Mouse (Mus musculus): Measurements from ENCODE around the gene Tspan7. TPM values are rescaled to one million over a fixed set of nuclear protein-coding genes. Genes with fewer than 3 reads are reported as not detected.

The Tspan7 gene
- total and polyA plus RNA-seq, 3 experiments = not detected

DNA sequence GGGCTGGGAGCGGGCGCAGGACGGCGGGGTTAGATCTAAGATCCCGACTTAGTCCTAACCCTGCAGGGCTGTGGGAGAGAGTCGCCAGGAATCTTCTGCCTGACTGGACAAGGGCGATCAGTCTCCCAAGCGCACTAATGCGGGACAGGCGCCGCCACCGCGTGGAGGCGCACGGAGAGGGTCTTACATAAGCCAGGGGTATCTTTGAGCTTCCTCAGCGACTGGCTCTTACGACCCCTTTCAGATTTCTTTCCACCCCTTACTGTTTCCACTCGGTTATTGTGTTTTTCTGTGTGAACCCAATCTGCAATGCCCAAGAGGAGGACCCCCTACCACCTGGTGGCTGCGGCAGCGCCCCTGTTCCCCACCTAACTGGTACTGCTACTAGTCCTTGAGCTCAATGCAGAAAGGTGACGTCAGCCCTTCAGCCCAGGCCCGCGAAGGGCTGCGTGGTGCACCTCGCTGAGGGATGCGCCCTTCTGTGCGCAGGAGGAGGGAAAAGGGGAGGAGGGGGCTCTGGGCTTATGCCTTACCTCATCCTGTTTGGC is 780 bp downstream of the Tspan7 start:
- Histone ChIP-seq H3K27me3 (ENCODE audit: control insufficient read depth in 1 of 2, insufficient read depth in 2 of 2, low read length in 2 of 2) (no peaks in the 10 kb centered on the region), H3K36me3 (ENCODE audit: control insufficient read depth in 1 of 2, insufficient read depth in 2 of 2, low read length in 2 of 2) (no peaks in the 10 kb centered on the region), H3K79me2 (ENCODE audit: control insufficient read depth, insufficient read depth, low read length, poor library complexity) (no peaks in the 10 kb centered on the region), H3K4me3 (ENCODE audit: control insufficient read depth in 1 of 2, insufficient read depth in 1 of 2, low read depth in 2 of 2, low read length in 2 of 2) (no peak overlapping the region), H3K4me1 (ENCODE audit: control insufficient read depth in 1 of 2, insufficient read depth in 2 of 2, low read length in 2 of 2) (no peaks in the 10 kb centered on the region), H3K9ac (ENCODE audit: control insufficient read depth, low read depth, low read length, poor library complexity, severe bottlenecking) (no peak overlapping the region), H3K27ac (ENCODE audit: control insufficient read depth, low read depth, low read length) (no peak overlapping the region), H3K9me3 (replicated peaks; ENCODE audit: insufficient read depth, low read length) (no peaks in the 10 kb centered on the region)
- no peak for DNase-seq (ENCODE audit: low read depth, low spot score)
- TF ChIP-seq KAT2A (conservative IDR thresholded peaks at IDR 0.05; ENCODE audit: low read depth, low read length) (no peak), POLR2A (IDR thresholded peaks at IDR 0.05; ENCODE audit: control insufficient read depth in 1 of 2, insufficient read depth in 1 of 2, low read depth in 1 of 2, low read length in 2 of 2, poor library complexity in 1 of 2) (no peak), MAFK (IDR thresholded peaks at IDR 0.05; ENCODE audit: borderline replicate concordance, low read depth, low read length) (no peak), ETS1 (IDR thresholded peaks at IDR 0.05; ENCODE audit: low read depth, low read length) (no peak), ZMIZ1 (IDR thresholded peaks at IDR 0.05; ENCODE audit: low read depth, low read length) (no peak), MYC (IDR thresholded peaks at IDR 0.05; ENCODE audit: low read depth, low read length) (no peak), CHD1 (IDR thresholded peaks at IDR 0.05; ENCODE audit: low read depth, low read length) (no peak), MAX (IDR thresholded peaks at IDR 0.05; ENCODE audit: low read length) (no peak), ELF1 (IDR thresholded peaks at IDR 0.05; ENCODE audit: low read depth, low read length) (no peak), USF1 (IDR thresholded peaks at IDR 0.05; ENCODE audit: low read depth, low read length) (no peak)

DNA sequence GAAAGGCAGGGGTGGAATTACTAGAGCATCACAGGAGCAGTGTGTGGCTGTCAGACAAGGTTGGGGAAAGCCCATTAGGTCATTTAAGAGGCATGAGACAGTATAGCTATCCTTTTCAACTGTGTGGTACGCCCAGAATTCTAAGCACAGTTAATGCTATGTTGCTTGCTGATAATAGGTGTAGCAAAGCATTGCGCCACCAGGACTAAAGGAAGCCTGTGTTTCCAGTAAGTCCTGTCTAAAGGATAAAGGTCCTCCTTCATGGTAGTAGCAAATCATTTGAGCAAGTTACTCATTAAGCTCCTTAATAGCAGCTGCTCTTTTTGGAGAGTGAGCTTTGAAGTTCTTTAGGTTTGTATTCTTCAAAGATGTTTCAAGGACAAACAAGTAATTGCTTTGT is 13.6 kb downstream of the Tspan7 start:
- no peaks in the 10 kb centered on the region for H3K79me2 ChIP-seq (ENCODE audit: control insufficient read depth, insufficient read depth, low read length, poor library complexity)
- no peaks in the 10 kb centered on the region for H3K27me3 ChIP-seq (ENCODE audit: control insufficient read depth in 1 of 2, insufficient read depth in 2 of 2, low read length in 2 of 2)
- DNase-seq (ENCODE audit: low read depth, low spot score) = no peak
- no peak overlapping the region for H3K4me3 ChIP-seq (ENCODE audit: control insufficient read depth in 1 of 2, insufficient read depth in 1 of 2, low read depth in 2 of 2, low read length in 2 of 2)
- H3K4me1 ChIP-seq (ENCODE audit: control insufficient read depth in 1 of 2, insufficient read depth in 2 of 2, low read length in 2 of 2) = no peaks in the 10 kb centered on the region
- H3K27ac ChIP-seq (ENCODE audit: control insufficient read depth, low read depth, low read length) = no peak overlapping the region
- TF ChIP-seq E2F4 (IDR thresholded peaks at IDR 0.05; ENCODE audit: borderline replicate concordance, low read depth, low read length) (no peak), GABPA (IDR thresholded peaks at IDR 0.05; ENCODE audit: low read depth, low read length) (no peak), RCOR1 (IDR thresholded peaks at IDR 0.05; ENCODE audit: low read depth, low read length) (no peak), ELF1 (IDR thresholded peaks at IDR 0.05; ENCODE audit: low read depth, low read length) (no peak), ZMIZ1 (IDR thresholded peaks at IDR 0.05; ENCODE audit: low read depth, low read length) (no peak)
- no peak overlapping the region for H3K9ac ChIP-seq (ENCODE audit: control insufficient read depth, low read depth, low read length, poor library complexity, severe bottlenecking)
- H3K9me3 ChIP-seq (replicated peaks; ENCODE audit: insufficient read depth, low read length) = no peaks in the 10 kb centered on the region
- H3K36me3 ChIP-seq (ENCODE audit: control insufficient read depth in 1 of 2, insufficient read depth in 2 of 2, low read length in 2 of 2) = no peaks in the 10 kb centered on the region

DNA sequence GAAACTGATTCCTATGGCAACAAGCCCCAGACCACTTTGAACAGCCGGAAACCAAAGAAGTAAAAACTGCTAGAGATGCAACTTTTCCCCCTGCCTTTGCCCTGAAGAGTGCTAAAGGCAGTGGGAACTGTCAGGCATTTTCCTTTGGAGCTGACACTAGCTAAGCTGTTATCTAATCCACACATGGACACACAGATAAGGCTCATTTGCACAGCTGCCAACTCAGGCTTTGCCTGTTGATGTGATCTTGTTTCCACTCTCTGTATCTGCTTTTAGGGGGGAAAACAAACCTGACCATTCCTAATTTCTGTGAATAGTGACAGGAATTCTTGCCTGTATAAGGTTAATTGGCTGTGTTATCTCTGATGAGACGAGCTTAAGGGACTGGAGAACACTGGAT is 17.7 kb downstream of the Tspan7 start:
- TF ChIP-seq E2F4 (IDR thresholded peaks at IDR 0.05; ENCODE audit: borderline replicate concordance, low read depth, low read length) (no peak), TCF12 (IDR thresholded peaks at IDR 0.05; ENCODE audit: low read depth, low read length) (peak; percentile 24; the same call in 1 of the 2 replicates)
- no peak overlapping the region for H3K4me3 ChIP-seq (ENCODE audit: control insufficient read depth in 1 of 2, insufficient read depth in 1 of 2, low read depth in 2 of 2, low read length in 2 of 2)
- H3K36me3 ChIP-seq (ENCODE audit: control insufficient read depth in 1 of 2, insufficient read depth in 2 of 2, low read length in 2 of 2) = no peaks in the 10 kb centered on the region
- no peaks in the 10 kb centered on the region for H3K79me2 ChIP-seq (ENCODE audit: control insufficient read depth, insufficient read depth, low read length, poor library complexity)
- H3K9ac ChIP-seq (ENCODE audit: control insufficient read depth, low read depth, low read length, poor library complexity, severe bottlenecking) = no peak overlapping the region
- no peaks in the 10 kb centered on the region for H3K9me3 ChIP-seq (replicated peaks; ENCODE audit: insufficient read depth, low read length)
- no peak for DNase-seq (ENCODE audit: low read depth, low spot score)
- H3K27ac ChIP-seq (ENCODE audit: control insufficient read depth, low read depth, low read length) = no peak overlapping the region
- H3K27me3 ChIP-seq (ENCODE audit: control insufficient read depth in 1 of 2, insufficient read depth in 2 of 2, low read length in 2 of 2) = no peaks in the 10 kb centered on the region
- no peaks in the 10 kb centered on the region for H3K4me1 ChIP-seq (ENCODE audit: control insufficient read depth in 1 of 2, insufficient read depth in 2 of 2, low read length in 2 of 2)
